In the genomic region with DNA sequence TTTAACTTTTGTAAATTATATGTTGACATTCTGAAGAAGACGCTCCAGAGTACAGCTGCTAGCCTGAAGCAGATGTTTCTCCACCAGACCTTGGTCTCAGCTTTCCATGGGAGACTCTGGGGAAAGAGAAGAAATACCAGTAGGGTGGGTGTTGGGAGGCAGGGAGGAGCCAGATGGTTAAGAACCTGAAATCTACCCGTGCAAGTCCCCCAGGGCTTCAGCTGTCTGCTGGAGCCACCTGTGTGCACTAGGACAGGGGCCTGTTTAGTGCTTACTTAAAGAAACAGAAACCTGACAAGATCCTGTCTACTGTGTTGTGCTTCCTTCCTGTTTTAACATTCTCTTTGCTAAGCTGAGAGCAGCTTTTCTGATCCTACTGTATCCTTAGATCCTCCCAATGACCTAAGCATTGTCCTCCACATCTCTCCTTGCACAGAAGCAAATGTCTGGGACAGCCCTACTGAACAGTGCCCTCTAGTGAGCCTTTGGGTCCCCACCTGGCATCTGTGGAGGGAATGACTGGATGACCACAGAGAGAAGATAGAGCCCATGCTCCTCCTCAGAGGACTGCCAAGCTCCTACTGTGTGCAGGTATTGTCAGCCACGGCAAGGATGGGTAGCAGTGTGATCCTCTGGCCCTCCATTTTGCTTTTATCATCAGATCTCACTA, we compare ENCODE assay signal across 9 mouse cellular contexts.
DNase-seq lines count a peak whose midpoint lies in the region; ATAC-seq lines count a peak whose summit lies in the region.
"Had no signal": no experiment of that assay in that cellular context is flagged by ENCODE, and none has a peak within 500 bp of the region (broad histone marks: within the 10 kb centered on the region; RNA-seq: fewer than 3 reads in every experiment).

No protein-coding gene starts in this region.

- H3K4me3 ChIP-seq in heart, embryonic 11.5 days (ENCODE audit: low read depth, low read length), result no peak overlapping the region
- H3K4me3 ChIP-seq in kidney, embryonic 15.5 days (replicated peaks), result no peak overlapping the region
- H3K4me3 ChIP-seq: hindbrain, embryonic 15.5 days had no signal

- no peaks in the 10 kb centered on the region for H3K9me3 ChIP-seq in heart, embryonic 11.5 days (replicated peaks; ENCODE audit: control insufficient read depth, low read length)
- H3K9me3 ChIP-seq in kidney, embryonic 15.5 days (replicated peaks), result no peaks in the 10 kb centered on the region
- H3K9me3 ChIP-seq: hindbrain, embryonic 15.5 days had no signal

- no peaks in the 10 kb centered on the region for H3K27me3 ChIP-seq in heart, embryonic 11.5 days (ENCODE audit: control insufficient read depth, insufficient read depth, low read length)
- H3K27me3 ChIP-seq in kidney, embryonic 15.5 days, result no peaks in the 10 kb centered on the region
- H3K27me3 ChIP-seq: hindbrain, embryonic 15.5 days had no signal

- H3K4me1 ChIP-seq in heart, embryonic 11.5 days (ENCODE audit: control insufficient read depth, insufficient read depth, low read length), result peaks cover 25% of the 10 kb centered on the region
- peaks cover 25% of the 10 kb centered on the region for H3K4me1 ChIP-seq in kidney, embryonic 15.5 days
- H3K4me1 ChIP-seq: hindbrain, embryonic 15.5 days had no signal

- peak; percentile 41 for DNase-seq in heart, adult 8-10 months (ENCODE audit: low spot score)
- peak; percentile 41 for DNase-seq in 3134 (ENCODE audit: extremely low read depth, insufficient read length, low spot score)
- peak; percentile 62 for DNase-seq in ZHBTc4 (ENCODE audit: low read depth, low spot score)
- DNase-seq in embryo, embryonic 11 days, result peak; percentile 69
- DNase-seq in retina, embryonic 14.5 days (ENCODE audit: low spot score), result peak; percentile 63

- H3K36me3 ChIP-seq in heart, embryonic 11.5 days (ENCODE audit: control insufficient read depth, insufficient read depth, low read length), result no peaks in the 10 kb centered on the region
- H3K36me3 ChIP-seq in kidney, embryonic 15.5 days, result no peaks in the 10 kb centered on the region
- H3K36me3 ChIP-seq: hindbrain, embryonic 15.5 days had no signal

- H3K4me2 ChIP-seq in heart, embryonic 11.5 days, result no peak overlapping the region
- no peak overlapping the region for H3K4me2 ChIP-seq in kidney, embryonic 15.5 days
- H3K4me2 ChIP-seq: hindbrain, embryonic 15.5 days had no signal

- no peak overlapping the region for H3K27ac ChIP-seq in heart, embryonic 11.5 days (ENCODE audit: low read depth, low read length)
- no peak overlapping the region for H3K27ac ChIP-seq in kidney, embryonic 15.5 days
- H3K27ac ChIP-seq: hindbrain, embryonic 15.5 days had no signal

- WGBS in heart, embryonic 11.5 days (ENCODE audit: insufficient replicate concordance), result 66% methylated on average over 3 of the region's 3 CpGs
- WGBS in kidney, embryonic 15.5 days, result 50% methylated on average over 3 of the region's 3 CpGs

- no peak overlapping the region for H3K9ac ChIP-seq in heart, embryonic 11.5 days (ENCODE audit: low read depth, low read length)
- no peak overlapping the region for H3K9ac ChIP-seq in kidney, embryonic 15.5 days
- H3K9ac ChIP-seq: hindbrain, embryonic 15.5 days had no signal

- ATAC-seq in heart, embryonic 11.5 days (replicated peaks; ENCODE audit: insufficient number of reproducible peaks, low FRiP score, low TSS enrichment), result no peak
- 0 out of 2 replicates have a peak, but pooled peaks have one; percentile 43 for ATAC-seq in kidney, embryonic 15.5 days (replicated peaks; ENCODE audit: low FRiP score)
- no peak; the same call in 1 of the 2 replicates for ATAC-seq in granulocyte monocyte progenitor cell, adult 5-6 weeks (replicated peaks; ENCODE audit: poor library complexity, severe bottlenecking)
